Mouse (Mus musculus) mouse embryonic stem cell (cell line): ENCODE results near the gene 9430007A20Rik.
"Not testable (repeated sequence)": the region's sequence is repeated elsewhere in the genome, so short reads cannot be mapped to it uniquely, and the experiment has no call there.

ENCODE experiments used
- in situ Hi-C, 2 experiments: fragments of 300-500 bp; cut with MboI; formaldehyde crosslinking; loops; 1 replicate in 1 of 2; 3 replicates in 1 of 2; pipeline ENCODE4 v1.14.3; 2019 to 2020; ENCODE audit warnings: low sequenced_read_pairs in 2 of 2, low pct_unique_long_range_greater_than_20kb in 1 of 2, mixed read lengths in 1 of 2; ENCODE audit not compliant: unreplicated experiment in 1 of 2

Gene 9430007A20Rik

GRCm38 (mm10) chr4:144519522-144519921 is at the start of gene 9430007A20Rik:
Gene 9430007A20Rik, plus strand, starts transcription at chr4:144519822.
- in situ Hi-C loops: no loop called here

GRCm38 (mm10) chr4:144493331-144493730 is 26.3 kb upstream of the 9430007A20Rik start:
- in situ Hi-C loops: no loop called here

- in situ Hi-C loops: no loop called here
Measured at GRCm38 (mm10) chr4:144506518-144506917, 13.1 kb upstream of the 9430007A20Rik start.

DNA sequence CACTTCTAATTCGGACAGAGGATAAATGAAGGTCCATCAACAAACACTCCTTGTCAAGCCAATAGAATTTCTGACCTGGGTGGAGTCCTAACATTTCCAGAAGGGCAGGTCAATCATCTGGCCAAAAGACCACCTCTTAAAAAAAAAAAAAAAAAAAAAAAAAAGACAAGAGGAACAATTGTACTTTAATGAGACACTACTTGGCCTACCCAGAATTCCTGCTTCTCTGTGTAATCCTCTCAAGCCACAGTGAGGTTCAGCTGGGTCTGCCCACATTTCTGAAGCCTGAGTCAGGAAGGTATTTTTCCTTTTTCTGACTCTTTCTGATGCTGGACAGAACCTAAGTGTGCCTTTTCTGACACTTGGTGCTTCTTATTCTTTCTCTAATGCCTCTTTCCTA is 25.1 kb downstream of the 9430007A20Rik start:
- in situ Hi-C loops: no loop called here

GRCm38 (mm10) chr4:144545339-144545738 is 25.7 kb downstream of the 9430007A20Rik start:
- in situ Hi-C loops: not testable (repeated sequence)

DNA sequence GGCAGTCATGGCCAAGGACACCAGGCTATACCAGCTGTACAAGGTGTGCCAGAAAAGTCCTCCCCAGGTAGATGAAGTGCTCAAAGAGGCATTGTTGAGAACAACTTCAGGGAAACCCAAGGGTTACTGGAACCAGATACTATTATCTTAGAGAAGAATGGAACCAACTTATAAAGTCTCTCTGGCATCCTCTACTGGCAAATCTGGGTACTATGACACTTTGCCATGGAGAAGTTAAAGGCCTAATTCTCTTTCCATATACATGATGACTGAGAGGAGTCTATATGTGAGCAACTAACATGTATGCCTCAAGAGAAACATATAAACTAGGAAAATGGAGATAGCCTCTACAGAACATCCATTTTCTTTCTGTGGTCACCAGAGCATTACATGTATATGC is 31.5 kb downstream of the 9430007A20Rik start:
- in situ Hi-C loops: loop anchor here (25.0 kb wide), 2 partner anchors 311 to 336 kb away; partner anchors contain the start of gene Dhrs3 (in 1 of the 2)

- in situ Hi-C loops: loop anchor here (25.0 kb wide), 2 partner anchors 303 to 328 kb away; partner anchors contain the start of gene Dhrs3 (in 1 of the 2)
Measured at GRCm38 (mm10) chr4:144559792-144560191, 40.2 kb downstream of the 9430007A20Rik start.

- in situ Hi-C loops: loop anchor here (25.0 kb wide), 2 partner anchors 301 to 326 kb away; partner anchors contain the start of gene Dhrs3 (in 1 of the 2)
Measured at GRCm38 (mm10) chr4:144561205-144561604, 41.6 kb downstream of the 9430007A20Rik start.

GRCm38 (mm10) chr4:144565034-144565433 is 45.4 kb downstream of the 9430007A20Rik start, which contains the start of gene Gm13124:
Gene Gm13124, minus strand, starts transcription at chr4:144565134.
- in situ Hi-C loops: loop anchor here (25.0 kb wide), 2 partner anchors 297 to 322 kb away; partner anchors contain the start of gene Dhrs3 (in 1 of the 2)

DNA sequence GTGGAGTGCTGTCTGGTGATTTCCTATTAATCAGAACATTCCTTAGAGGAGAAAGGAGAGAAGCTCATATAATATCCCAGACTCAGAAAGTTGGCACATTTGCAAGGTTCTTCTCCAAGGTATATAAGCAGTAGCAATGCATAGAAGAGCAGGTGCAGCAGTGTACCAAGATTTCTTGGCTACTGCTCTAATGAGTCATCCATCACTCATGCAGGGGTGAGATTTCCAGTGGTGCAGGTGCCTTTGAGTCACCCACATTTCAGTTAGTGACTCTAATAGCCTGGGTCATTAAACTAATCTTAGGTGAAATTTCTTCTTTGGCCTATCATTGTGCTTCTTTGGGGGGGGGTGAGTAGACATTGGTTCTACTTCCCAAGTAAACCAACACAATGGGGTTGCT is 48.1 kb downstream of the 9430007A20Rik start:
- in situ Hi-C loops: loop anchor here (25.0 kb wide), 2 partner anchors 295 to 320 kb away; partner anchors contain the start of gene Dhrs3 (in 1 of the 2)
